Mouse (Mus musculus): ENCODE results near the gene Serbp1. TPM values are rescaled to one million over a fixed set of nuclear protein-coding genes. Genes with fewer than 3 reads are reported as not detected.

Gene Serbp1
- total RNA-seq, 1 experiment from 2014 or later, result 2,714 TPM

DNA sequence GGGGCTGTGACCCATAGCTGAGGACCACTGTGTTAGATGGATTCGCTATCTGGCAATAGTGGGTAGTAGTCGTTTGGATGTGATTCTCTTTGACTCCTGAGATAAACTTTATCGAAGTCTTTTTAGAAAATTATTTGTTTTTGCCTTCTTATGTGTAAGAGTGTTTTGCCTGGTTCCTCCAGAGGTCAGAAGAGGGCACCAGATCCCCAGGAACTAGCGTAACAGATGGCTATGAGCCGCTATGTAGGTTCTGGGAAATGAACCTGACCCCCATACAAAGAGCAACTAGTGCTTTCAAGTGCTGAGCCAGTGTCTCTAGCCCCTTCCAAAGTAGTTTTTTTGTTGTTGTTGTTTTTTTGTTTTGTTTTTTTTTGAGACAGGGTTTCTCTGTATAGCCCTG is 58.1 kb downstream of the Serbp1 start:
- peak; percentile 59 for ATAC-seq (replicated peaks; ENCODE audit: low read depth, poor library complexity, severe bottlenecking)

GRCm38 (mm10) chr6:67298742-67299141 is 60.8 kb downstream of the Serbp1 start:
- ATAC-seq (replicated peaks; ENCODE audit: low read depth, poor library complexity, severe bottlenecking), result no peak

DNA sequence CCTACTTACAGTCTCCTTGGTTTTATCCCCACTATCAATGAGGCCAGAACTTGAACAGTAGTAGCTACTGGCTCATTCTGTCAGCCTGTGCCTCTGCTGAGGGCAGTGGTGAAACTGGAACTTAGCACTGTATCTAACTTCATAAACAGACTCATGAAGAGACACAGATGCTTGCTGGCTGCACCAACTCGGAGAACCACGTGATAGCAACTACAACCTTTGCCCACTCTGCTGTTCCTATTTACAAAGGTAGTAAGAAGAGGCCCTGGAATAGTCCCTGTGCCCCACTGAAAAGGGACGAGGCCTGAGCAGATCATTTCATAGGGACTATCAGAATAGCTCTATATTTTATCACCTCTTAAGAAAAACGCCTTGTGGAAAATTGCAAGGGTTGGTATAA is 62.3 kb downstream of the Serbp1 start:
- no peak for ATAC-seq (replicated peaks; ENCODE audit: low read depth, poor library complexity, severe bottlenecking)

DNA sequence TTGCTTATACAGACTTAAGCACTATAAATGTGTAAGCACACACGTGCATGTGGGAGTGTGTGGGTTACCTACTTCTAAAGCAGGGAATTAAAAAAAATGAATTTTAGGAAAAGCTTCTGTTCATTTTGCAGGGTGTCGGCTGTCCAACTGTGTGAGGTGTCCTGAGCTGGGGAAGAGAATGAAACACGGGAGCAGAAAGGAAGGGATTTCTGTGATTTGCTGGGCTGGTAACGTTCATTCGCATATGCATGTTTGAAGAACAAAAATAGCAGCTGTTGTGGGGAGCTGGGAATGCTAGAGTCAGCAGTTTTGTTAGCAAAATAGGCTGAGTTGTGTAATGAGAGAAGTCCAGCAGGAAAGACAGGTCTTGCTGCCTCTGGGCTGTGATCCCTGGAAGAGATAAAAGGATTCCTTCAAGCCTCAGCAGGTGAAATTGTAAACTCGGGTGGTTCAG is 62.8 kb downstream of the Serbp1 start:
- no peak for ATAC-seq (replicated peaks; ENCODE audit: low read depth, poor library complexity, severe bottlenecking)

- ATAC-seq (replicated peaks; ENCODE audit: low read depth, poor library complexity, severe bottlenecking), result no peak
These were observed 63.3 kb downstream of the Serbp1 start for GRCm38 (mm10) chr6:67301230-67301629.

- no peak for ATAC-seq (replicated peaks; ENCODE audit: low read depth, poor library complexity, severe bottlenecking)
These were observed 64.5 kb downstream of the Serbp1 start for GRCm38 (mm10) chr6:67302471-67302870.

DNA sequence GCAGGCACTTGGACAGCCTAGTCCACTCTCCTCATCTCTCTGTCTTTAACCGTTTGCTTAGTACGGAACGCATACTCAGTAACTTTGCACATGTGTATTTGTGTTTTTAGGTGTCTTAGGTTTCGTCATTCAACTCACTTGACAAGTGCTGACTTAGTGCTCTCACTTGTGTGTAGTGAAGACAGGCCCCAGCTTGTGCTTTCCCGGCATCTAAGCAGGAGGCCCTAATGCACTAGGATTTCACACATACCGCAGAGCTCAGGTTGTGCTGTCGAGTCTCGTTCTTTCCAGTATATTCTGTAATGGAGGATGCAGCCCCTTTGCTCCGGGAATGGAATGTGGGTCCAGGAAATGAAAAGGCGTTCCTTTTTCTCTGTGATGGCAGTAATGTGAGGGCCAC is 65.2 kb downstream of the Serbp1 start:
- ATAC-seq (replicated peaks; ENCODE audit: low read depth, poor library complexity, severe bottlenecking), result no peak

GRCm38 (mm10) chr6:67308994-67309393 is 71.0 kb downstream of the Serbp1 start:
- ATAC-seq (replicated peaks; ENCODE audit: low read depth, poor library complexity, severe bottlenecking), result 0 out of 2 replicates have a peak, but pooled peaks have one; percentile 18

- 0 out of 2 replicates have a peak, but pooled peaks have one; percentile 45 for ATAC-seq (replicated peaks; ENCODE audit: low read depth, poor library complexity, severe bottlenecking)
These were observed 71.8 kb downstream of the Serbp1 start for GRCm38 (mm10) chr6:67309752-67310151.

GRCm38 (mm10) chr6:67314697-67315096 is 76.7 kb downstream of the Serbp1 start:
- ATAC-seq (replicated peaks; ENCODE audit: low read depth, poor library complexity, severe bottlenecking), result no peak

- no peak for ATAC-seq (replicated peaks; ENCODE audit: low read depth, poor library complexity, severe bottlenecking)
These were observed 79.1 kb downstream of the Serbp1 start for GRCm38 (mm10) chr6:67317068-67317467.

DNA sequence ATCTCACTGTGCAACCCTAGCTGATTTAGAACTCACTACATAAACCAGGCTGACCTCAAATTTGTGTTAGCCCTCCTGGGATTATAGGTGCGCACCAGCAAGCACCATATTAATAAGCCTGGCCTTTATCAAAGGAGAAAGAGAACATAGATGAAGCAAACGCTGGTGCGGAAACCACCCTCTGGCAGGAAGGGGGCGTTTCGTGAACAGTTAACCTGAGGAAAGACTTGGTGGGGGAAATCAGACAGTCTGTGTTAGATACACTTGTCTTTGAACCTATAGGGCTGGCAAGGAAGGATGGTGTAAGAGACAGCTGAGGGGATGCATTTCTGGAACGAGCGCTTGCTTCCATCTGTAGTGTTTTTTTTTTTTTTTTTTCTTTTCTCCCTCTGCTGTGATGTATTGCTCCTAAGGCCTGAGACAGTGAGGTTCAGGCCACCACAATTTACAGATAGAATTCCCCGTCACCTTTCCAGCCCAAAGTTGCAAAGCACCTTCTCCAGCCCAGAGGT is 79.9 kb downstream of the Serbp1 start:
- peak; percentile 4; the same call in 1 of the 2 replicates for ATAC-seq (replicated peaks; ENCODE audit: low read depth, poor library complexity, severe bottlenecking)

DNA sequence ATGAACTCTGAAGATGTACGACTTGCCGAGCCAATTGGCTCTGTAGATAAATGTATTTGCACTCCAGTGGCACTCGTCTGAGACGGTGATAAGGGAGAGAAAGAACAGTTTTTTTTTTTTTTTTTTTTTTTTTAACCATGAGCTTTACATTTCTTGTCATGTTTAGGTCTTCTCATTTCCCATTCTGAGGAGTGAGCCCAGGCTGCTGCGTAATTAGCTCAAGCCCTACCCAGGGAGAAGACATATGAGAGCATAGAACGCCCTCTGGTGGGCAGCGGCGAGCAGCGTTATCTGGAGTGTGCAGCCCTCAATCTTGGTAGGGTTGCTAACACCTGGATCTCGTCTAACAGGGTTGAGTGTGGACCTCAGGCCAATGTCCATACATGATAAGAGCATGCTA is 80.5 kb downstream of the Serbp1 start:
- peak; percentile 97 for ATAC-seq (replicated peaks; ENCODE audit: low read depth, poor library complexity, severe bottlenecking)

DNA sequence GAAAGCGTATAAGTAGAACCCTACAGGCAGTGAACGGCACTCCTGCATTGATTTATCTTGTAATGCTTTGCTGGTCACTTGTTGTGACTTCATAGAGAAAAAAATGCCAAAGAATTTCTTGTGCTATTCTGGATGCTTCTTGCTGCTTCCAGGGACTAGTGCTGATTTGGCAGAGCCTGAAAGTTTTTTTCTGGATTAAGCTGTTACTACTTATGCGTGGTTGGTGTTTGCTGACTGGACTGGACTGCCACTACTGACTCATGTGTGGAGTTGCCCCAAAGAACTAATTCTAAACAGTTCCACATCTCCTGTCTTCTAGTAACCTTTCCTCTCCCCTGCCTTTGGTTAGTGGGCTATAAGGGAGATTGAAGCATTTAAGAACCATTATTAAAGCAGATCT is 85.8 kb downstream of the Serbp1 start:
- no peak for ATAC-seq (replicated peaks; ENCODE audit: low read depth, poor library complexity, severe bottlenecking)

- ATAC-seq (replicated peaks; ENCODE audit: low read depth, poor library complexity, severe bottlenecking), result peak; percentile 92
These were observed 100.0 kb downstream of the Serbp1 start for GRCm38 (mm10) chr6:67337943-67338342.

GRCm38 (mm10) chr6:67339494-67339893 is 101.5 kb downstream of the Serbp1 start:
- peak; percentile 62 for ATAC-seq (replicated peaks; ENCODE audit: low read depth, poor library complexity, severe bottlenecking)

Other genes starting within 250 kb of the Serbp1 start
- 36.0 and 41.3 TPM in 2 replicates for gene Gadd45a, start 200.7 kb upstream of the Serbp1 start, total RNA-seq (2017)
- 5.2 and 5.3 TPM in 2 replicates for gene Il12rb2, start 138.0 kb downstream of the Serbp1 start, total RNA-seq (2017)